Mouse (Mus musculus): ENCODE measurements around the gene Saa3. TPM values are rescaled to one million over a fixed set of nuclear protein-coding genes. Genes with fewer than 3 reads are reported as not detected.
"Not testable (repeated sequence)": the region's sequence is repeated elsewhere in the genome, so short reads cannot be mapped to it uniquely, and the experiment has no call there.

The Saa3 gene
- polyA plus RNA-seq, 1 experiment, result 2.6 TPM

DNA sequence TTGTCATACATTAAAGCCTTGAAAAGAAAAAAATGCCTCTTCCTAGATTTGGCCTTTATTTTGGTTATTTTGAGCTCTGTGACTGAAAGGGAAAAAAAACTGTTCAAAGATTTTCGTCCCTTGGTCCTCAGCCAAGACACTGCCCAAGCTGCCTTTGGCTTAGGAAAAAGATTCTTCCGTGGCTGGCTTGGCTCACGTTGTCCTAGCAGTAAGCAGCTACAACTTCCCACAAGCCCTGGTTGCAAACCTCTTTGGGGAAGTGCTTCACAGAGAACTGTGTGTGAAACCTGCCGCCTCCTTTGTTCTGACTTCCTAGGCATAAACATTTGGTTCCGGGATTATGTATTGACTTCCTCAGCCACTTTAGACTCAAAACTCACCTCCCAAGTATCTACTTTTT is 1.4 kb upstream of the Saa3 start:
- Histone ChIP-seq H3K27ac (ENCODE audit: insufficient read depth, low read length) (no peak overlapping the region), H3K4me3 (ENCODE audit: insufficient read depth, low read length) (no peak overlapping the region), H3K4me1 (ENCODE audit: control insufficient read depth, insufficient read depth, low read length) (no peaks in the 10 kb centered on the region)
- TF ChIP-seq CTCF (IDR thresholded peaks at IDR 0.05; ENCODE audit: borderline replicate concordance, insufficient read depth, low read length), result no peak
- no peak for TF ChIP-seq POLR2A (IDR thresholded peaks at IDR 0.05; ENCODE audit: low read depth, low read length)

GRCm38 (mm10) chr7:46714518-46714917 is 982 bp downstream of the Saa3 start:
- TF ChIP-seq CTCF (IDR thresholded peaks at IDR 0.05; ENCODE audit: borderline replicate concordance, insufficient read depth, low read length) (peak; percentile 27; the same call in 1 of the 2 replicates), POLR2A (IDR thresholded peaks at IDR 0.05; ENCODE audit: low read depth, low read length) (no peak)
- Histone ChIP-seq H3K27ac (ENCODE audit: insufficient read depth, low read length) (no peak overlapping the region), H3K4me1 (ENCODE audit: control insufficient read depth, insufficient read depth, low read length) (no peaks in the 10 kb centered on the region; the same call in 1 of the 2 replicates), H3K4me3 (ENCODE audit: insufficient read depth, low read length) (no peak overlapping the region)

DNA sequence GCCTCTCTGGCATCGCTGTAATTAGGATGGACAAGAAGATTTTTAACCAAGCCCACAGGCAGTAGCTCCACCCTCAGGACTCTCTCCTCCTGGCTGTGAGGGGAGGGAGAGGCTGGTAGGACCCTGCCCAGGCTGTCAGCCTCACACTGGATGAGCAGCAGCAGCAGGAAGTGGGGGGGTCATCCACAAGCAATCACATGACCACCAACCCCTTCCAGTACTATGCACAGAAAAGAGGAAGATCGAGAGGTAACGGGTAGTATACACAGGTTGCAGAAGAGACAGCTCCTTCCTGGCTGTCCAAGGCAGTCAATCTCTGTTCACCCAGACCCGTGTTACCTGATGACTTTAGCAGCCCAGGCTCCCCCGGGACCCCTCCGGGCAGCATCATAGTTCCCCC is 3.2 kb downstream of the Saa3 start:
- TF ChIP-seq CTCF (IDR thresholded peaks at IDR 0.05; ENCODE audit: borderline replicate concordance, insufficient read depth, low read length) (no peak), POLR2A (IDR thresholded peaks at IDR 0.05; ENCODE audit: low read depth, low read length) (no peak)
- no peaks in the 10 kb centered on the region; the same call in 1 of the 2 replicates for H3K4me1 ChIP-seq (ENCODE audit: control insufficient read depth, insufficient read depth, low read length)
- H3K27ac ChIP-seq (ENCODE audit: insufficient read depth, low read length), result no peak overlapping the region
- H3K4me3 ChIP-seq (ENCODE audit: insufficient read depth, low read length), result no peak overlapping the region

DNA sequence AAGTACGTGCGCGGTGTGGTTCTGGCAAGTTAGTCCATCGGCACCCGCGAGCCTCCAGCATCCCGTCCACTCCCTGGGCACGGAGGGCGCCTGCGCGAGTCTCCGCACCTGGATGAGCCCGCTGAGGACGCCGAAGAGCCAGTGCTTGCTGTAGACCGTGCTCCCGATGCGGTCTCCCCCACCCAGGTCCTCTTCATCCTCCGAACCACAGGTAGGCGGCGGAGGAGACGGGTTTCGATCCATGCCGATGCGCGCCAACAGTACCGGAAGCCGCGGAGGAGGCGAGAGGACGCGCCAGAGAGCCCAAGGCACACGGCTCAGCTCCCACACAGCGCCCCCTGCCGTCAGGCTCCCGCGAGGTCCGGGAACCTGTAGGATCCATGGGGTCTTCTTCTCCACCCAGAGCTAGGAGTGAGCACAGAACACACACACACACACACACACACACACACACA is 5.1 kb downstream of the Saa3 start, which contains the start of gene Saal1:
Gene Saal1, minus strand, starts transcription at position 291 of the 455 bp plus-strand sequence.
- Histone ChIP-seq H3K27ac (ENCODE audit: insufficient read depth, low read length) (no peak within 1 kb of the TSS), H3K4me1 (ENCODE audit: control insufficient read depth, insufficient read depth, low read length) (no peaks in the 10 kb centered on the region; the same call in 1 of the 2 replicates), H3K4me3 (ENCODE audit: insufficient read depth, low read length) (peak within 1 kb of the TSS; percentile 96)
- TF ChIP-seq POLR2A (IDR thresholded peaks at IDR 0.05; ENCODE audit: low read depth, low read length) (peak; percentile 76), CTCF (IDR thresholded peaks at IDR 0.05; ENCODE audit: borderline replicate concordance, insufficient read depth, low read length) (peak; percentile 85)

DNA sequence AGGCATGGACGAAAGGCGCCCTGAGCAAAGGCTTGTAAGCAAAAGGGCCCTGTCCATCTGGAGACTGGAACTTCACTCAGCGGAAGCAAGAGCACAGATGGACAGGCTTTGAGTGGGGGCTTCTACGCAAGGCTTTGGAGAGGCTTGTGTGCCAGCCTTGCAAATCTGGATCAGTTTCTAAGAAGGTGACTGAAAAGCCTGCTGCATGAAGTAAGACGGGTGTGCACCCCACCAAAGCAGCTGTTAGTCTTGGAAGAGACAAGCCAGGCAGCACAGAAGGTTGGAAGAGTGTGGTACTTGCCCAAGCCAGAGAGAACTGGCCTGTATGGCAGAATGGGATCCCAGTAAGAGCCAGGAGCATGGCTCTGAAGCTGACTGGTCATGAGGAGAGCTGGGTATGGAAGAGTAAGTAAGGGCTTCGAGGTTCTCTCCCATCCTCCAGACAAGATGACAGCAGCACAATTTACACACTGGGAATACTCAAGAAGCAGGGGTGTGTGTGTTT is 14.9 kb downstream of the Saa3 start:
- Histone ChIP-seq H3K4me1 (ENCODE audit: control insufficient read depth, insufficient read depth, low read length) (no peaks in the 10 kb centered on the region), H3K27ac (ENCODE audit: insufficient read depth, low read length) (no peak overlapping the region), H3K4me3 (ENCODE audit: insufficient read depth, low read length) (no peak overlapping the region)
- TF ChIP-seq POLR2A (IDR thresholded peaks at IDR 0.05; ENCODE audit: low read depth, low read length), result no peak
- TF ChIP-seq CTCF (IDR thresholded peaks at IDR 0.05; ENCODE audit: borderline replicate concordance, insufficient read depth, low read length), result no peak

GRCm38 (mm10) chr7:46696754-46697153 is 18.7 kb downstream of the Saa3 start:
- Histone ChIP-seq H3K27ac (ENCODE audit: insufficient read depth, low read length) (no peak overlapping the region), H3K4me1 (ENCODE audit: control insufficient read depth, insufficient read depth, low read length) (no peaks in the 10 kb centered on the region), H3K4me3 (ENCODE audit: insufficient read depth, low read length) (no peak overlapping the region)
- TF ChIP-seq POLR2A (IDR thresholded peaks at IDR 0.05; ENCODE audit: low read depth, low read length), result no peak

DNA sequence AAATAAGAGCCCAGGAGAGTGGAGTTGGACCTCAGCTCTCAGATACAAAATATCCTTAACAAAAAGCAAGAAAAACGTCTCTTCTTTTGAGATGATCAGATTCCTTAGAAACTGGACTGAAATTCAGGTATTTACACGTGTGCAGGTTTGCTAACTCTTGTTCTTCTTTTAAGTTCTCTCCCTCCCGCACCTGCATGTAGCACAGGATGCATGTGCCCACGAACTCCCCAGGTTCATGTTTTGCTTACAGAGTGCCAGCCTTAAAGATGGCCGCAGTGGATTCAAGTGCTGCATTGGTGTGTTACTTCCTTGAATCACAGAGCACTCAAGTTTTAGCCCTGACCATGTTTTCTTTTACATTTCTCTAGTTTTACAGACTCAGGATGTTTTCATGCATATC is 28.7 kb downstream of the Saa3 start:
- TF ChIP-seq CTCF (IDR thresholded peaks at IDR 0.05; ENCODE audit: borderline replicate concordance, insufficient read depth, low read length) (no peak), POLR2A (IDR thresholded peaks at IDR 0.05; ENCODE audit: low read depth, low read length) (no peak)
- Histone ChIP-seq H3K4me3 (ENCODE audit: insufficient read depth, low read length) (no peak overlapping the region), H3K4me1 (ENCODE audit: control insufficient read depth, insufficient read depth, low read length) (no peaks in the 10 kb centered on the region), H3K27ac (ENCODE audit: insufficient read depth, low read length) (no peak overlapping the region)

DNA sequence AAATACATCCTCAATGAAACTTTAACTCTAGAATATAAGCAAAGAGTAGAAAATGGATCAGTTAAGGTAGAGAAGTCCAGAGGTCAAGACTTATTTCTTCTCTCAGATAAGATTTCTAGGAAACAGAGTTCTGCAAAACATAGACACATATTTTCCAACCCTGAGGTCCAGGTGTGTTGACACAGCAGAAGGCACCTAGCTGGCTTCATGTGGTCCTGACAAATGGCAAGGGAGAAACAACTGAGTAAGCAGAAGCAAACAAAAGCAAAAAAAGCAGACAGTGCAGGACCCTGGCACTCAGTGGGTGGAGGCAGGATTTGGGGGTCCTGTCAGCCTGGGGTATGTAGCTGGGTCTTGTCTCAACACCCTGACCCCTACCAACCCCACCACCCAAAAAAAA is 34.8 kb downstream of the Saa3 start:
- no peak for TF ChIP-seq CTCF (IDR thresholded peaks at IDR 0.05; ENCODE audit: borderline replicate concordance, insufficient read depth, low read length)
- no peak for TF ChIP-seq POLR2A (IDR thresholded peaks at IDR 0.05; ENCODE audit: low read depth, low read length)
- no peak overlapping the region for H3K4me3 ChIP-seq (ENCODE audit: insufficient read depth, low read length)
- no peaks in the 10 kb centered on the region for H3K4me1 ChIP-seq (ENCODE audit: control insufficient read depth, insufficient read depth, low read length)
- H3K27ac ChIP-seq (ENCODE audit: insufficient read depth, low read length), result no peak overlapping the region

- not testable (repeated sequence) for H3K4me3 ChIP-seq (ENCODE audit: insufficient read depth, low read length); H3K4me1 ChIP-seq (ENCODE audit: control insufficient read depth, insufficient read depth, low read length); H3K27ac ChIP-seq (ENCODE audit: insufficient read depth, low read length)
Measured at GRCm38 (mm10) chr7:46679044-46679443, 36.5 kb downstream of the Saa3 start.

DNA sequence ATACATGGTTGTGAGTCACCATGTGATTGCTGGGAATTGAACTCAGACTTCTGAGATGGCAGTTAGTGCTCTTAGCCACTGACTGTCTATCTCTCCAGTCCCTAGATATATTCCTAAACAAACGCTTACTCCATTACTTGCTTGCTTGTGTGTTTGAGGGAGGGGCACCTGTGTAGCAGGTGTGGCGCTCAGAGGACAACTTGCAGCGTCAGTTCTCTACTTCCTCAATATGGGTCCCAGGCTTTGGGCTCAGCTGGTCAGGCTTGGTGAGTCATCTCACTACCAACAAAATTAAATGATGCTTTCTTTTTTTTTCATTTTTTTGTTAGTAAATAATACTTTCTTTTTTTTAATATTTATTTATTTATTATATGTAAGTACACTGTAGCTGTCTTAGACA is 37.1 kb downstream of the Saa3 start:
- TF ChIP-seq CTCF (IDR thresholded peaks at IDR 0.05; ENCODE audit: borderline replicate concordance, insufficient read depth, low read length) (no peak), POLR2A (IDR thresholded peaks at IDR 0.05; ENCODE audit: low read depth, low read length) (no peak)
- Histone ChIP-seq H3K27ac (ENCODE audit: insufficient read depth, low read length) (no peak overlapping the region), H3K4me3 (ENCODE audit: insufficient read depth, low read length) (no peak overlapping the region), H3K4me1 (ENCODE audit: control insufficient read depth, insufficient read depth, low read length) (no peaks in the 10 kb centered on the region)
